Comparison of ENCODE assay signal across 23 mouse cellular contexts in genomic region chr19:55390323-55390722, GRCm38 (mm10).
A peak's percentile ranks its signal among the peaks of the same experiment; 100 is the strongest.
DNase-seq lines count a peak whose midpoint lies in the region; ATAC-seq and TF ChIP-seq lines count a peak whose summit lies in the region.
"Had no signal": no experiment of that assay in that cellular context is flagged by ENCODE, and none has a peak within 500 bp of the region (broad histone marks: within the 10 kb centered on the region; RNA-seq: fewer than 3 reads in every experiment).

No protein-coding gene starts in this region.

- no peak for ATAC-seq in embryonic facial prominence, embryonic 14.5 days (ENCODE audit: low read depth)
- peak; percentile 70; the same call in 1 of the 2 replicates for ATAC-seq in midbrain, embryonic 14.5 days (ENCODE audit: low FRiP score, low TSS enrichment)
- no peak for ATAC-seq in liver, postnatal 0 days
- ATAC-seq: CD4-positive, CD25-positive, alpha-beta regulatory T cell, adult 4 months; forebrain, embryonic 14.5 days had no signal

- H3K4me3 ChIP-seq in embryonic facial prominence, embryonic 14.5 days (ENCODE audit: low read depth, low read length): no peak overlapping the region
- H3K4me3 ChIP-seq in embryonic facial prominence, embryonic 10.5 days: no peak overlapping the region
- H3K4me3 ChIP-seq in midbrain, embryonic 10.5 days: no peak overlapping the region
- no peak overlapping the region for H3K4me3 ChIP-seq in midbrain, embryonic 14.5 days (replicated peaks; ENCODE audit: low read depth, low read length)
- no peak overlapping the region for H3K4me3 ChIP-seq in liver, postnatal 0 days (ENCODE audit: low read depth, low read length)
- H3K4me3 ChIP-seq: embryonic facial prominence, embryonic 15.5 days; erythroblast, embryonic 14.5 days; forebrain, embryonic 10.5 days; gastrocnemius, adult 2 months; heart, embryonic 13.5 days; hindbrain, embryonic 12.5 days had no signal

- no peak for DNase-seq in embryonic facial prominence, embryonic 14.5 days (ENCODE audit: low spot score)
- no peak for DNase-seq in embryonic facial prominence, embryonic 10.5 days (ENCODE audit: low spot score)
- DNase-seq in midbrain, embryonic 10.5 days (ENCODE audit: low spot score): no peak
- peak; percentile 74 for DNase-seq in midbrain, embryonic 14.5 days
- no peak for DNase-seq in liver, postnatal 0 days
- no peak for DNase-seq in kidney, adult 11 months
- DNase-seq in right cerebral cortex, adult 18-20 months: no peak
- DNase-seq: adrenal gland, postnatal 10 days; B cell, adult 2 months; cerebellum, adult 11-12 months; cerebellum, adult 9-11 months; cerebellum, postnatal 36 days; gastrocnemius, adult 2 months; gastrocnemius, postnatal 25 days; heart, postnatal 4 days had no signal

- H3K4me1 ChIP-seq in embryonic facial prominence, embryonic 14.5 days (ENCODE audit: control insufficient read depth, insufficient read depth, low read length): peaks cover 3% of the 10 kb centered on the region; the same call in 1 of the 2 replicates
- peaks cover 14% of the 10 kb centered on the region for H3K4me1 ChIP-seq in embryonic facial prominence, embryonic 10.5 days
- peaks cover 54% of the 10 kb centered on the region for H3K4me1 ChIP-seq in midbrain, embryonic 10.5 days
- peaks cover 6% of the 10 kb centered on the region; the same call in 1 of the 2 replicates for H3K4me1 ChIP-seq in midbrain, embryonic 14.5 days (ENCODE audit: control insufficient read depth, insufficient read depth, low read length)
- no peaks in the 10 kb centered on the region for H3K4me1 ChIP-seq in liver, postnatal 0 days (ENCODE audit: insufficient read depth)

- H3K4me2 ChIP-seq in embryonic facial prominence, embryonic 14.5 days (ENCODE audit: low read depth, low read length): 0 out of 2 replicates have a peak overlapping the region, but pooled peaks have one; percentile 23
- H3K4me2 ChIP-seq in midbrain, embryonic 14.5 days (ENCODE audit: low read length): peak overlapping the region; percentile 44
- no peak overlapping the region for H3K4me2 ChIP-seq in liver, postnatal 0 days (ENCODE audit: low read depth, low read length)
- H3K4me2 ChIP-seq: embryonic facial prominence, embryonic 15.5 days; heart, embryonic 13.5 days; hindbrain, embryonic 12.5 days had no signal

- no peaks in the 10 kb centered on the region for H3K27me3 ChIP-seq in embryonic facial prominence, embryonic 14.5 days (replicated peaks; ENCODE audit: control insufficient read depth, insufficient read depth, low read length)
- H3K27me3 ChIP-seq in embryonic facial prominence, embryonic 10.5 days (replicated peaks; ENCODE audit: low read depth, poor library complexity, severe bottlenecking): no peaks in the 10 kb centered on the region
- no peaks in the 10 kb centered on the region for H3K27me3 ChIP-seq in midbrain, embryonic 10.5 days (ENCODE audit: low read depth, poor library complexity, severe bottlenecking)
- no peaks in the 10 kb centered on the region for H3K27me3 ChIP-seq in midbrain, embryonic 14.5 days (ENCODE audit: control insufficient read depth, insufficient read depth, low read length)
- no peaks in the 10 kb centered on the region for H3K27me3 ChIP-seq in liver, postnatal 0 days (ENCODE audit: insufficient read depth, low read length)
- H3K27me3 ChIP-seq: embryonic facial prominence, embryonic 15.5 days; heart, embryonic 13.5 days; hindbrain, embryonic 12.5 days had no signal

- TF ChIP-seq CTCF in liver, postnatal 0 days (IDR thresholded peaks at IDR 0.05; ENCODE audit: low read depth): no peak

- no peaks in the 10 kb centered on the region for H3K9me3 ChIP-seq in embryonic facial prominence, embryonic 14.5 days (ENCODE audit: control insufficient read depth, low read length)
- H3K9me3 ChIP-seq in embryonic facial prominence, embryonic 10.5 days: no peaks in the 10 kb centered on the region
- no peaks in the 10 kb centered on the region for H3K9me3 ChIP-seq in midbrain, embryonic 10.5 days (replicated peaks)
- no peaks in the 10 kb centered on the region for H3K9me3 ChIP-seq in midbrain, embryonic 14.5 days (ENCODE audit: control insufficient read depth, low read length)
- H3K9me3 ChIP-seq in liver, postnatal 0 days (ENCODE audit: low read length): no peaks in the 10 kb centered on the region
- H3K9me3 ChIP-seq: embryonic facial prominence, embryonic 15.5 days; forebrain, embryonic 10.5 days; G1E; heart, embryonic 13.5 days; hindbrain, embryonic 12.5 days had no signal

- H3K9ac ChIP-seq in embryonic facial prominence, embryonic 14.5 days (ENCODE audit: low read depth, low read length): no peak overlapping the region
- peak overlapping the region; percentile 31; the same call in 1 of the 2 replicates for H3K9ac ChIP-seq in midbrain, embryonic 14.5 days (replicated peaks; ENCODE audit: low read length)
- no peak overlapping the region for H3K9ac ChIP-seq in liver, postnatal 0 days (replicated peaks)
- H3K9ac ChIP-seq: embryonic facial prominence, embryonic 15.5 days; heart, embryonic 13.5 days; hindbrain, embryonic 12.5 days had no signal

- H3K27ac ChIP-seq in embryonic facial prominence, embryonic 14.5 days (replicated peaks; ENCODE audit: low read depth, low read length): no peak overlapping the region
- H3K27ac ChIP-seq in embryonic facial prominence, embryonic 10.5 days (replicated peaks): no peak overlapping the region
- H3K27ac ChIP-seq in midbrain, embryonic 10.5 days (replicated peaks): peak overlapping the region; percentile 87
- H3K27ac ChIP-seq in midbrain, embryonic 14.5 days (replicated peaks; ENCODE audit: low read depth, low read length): peak overlapping the region; percentile 86
- H3K27ac ChIP-seq in liver, postnatal 0 days (ENCODE audit: low read depth): no peak overlapping the region
- H3K27ac ChIP-seq: embryonic facial prominence, embryonic 15.5 days; forebrain, embryonic 10.5 days; gastrocnemius, adult 2 months; heart, embryonic 13.5 days; hindbrain, embryonic 12.5 days had no signal

- WGBS in embryonic facial prominence, embryonic 14.5 days: 60% methylated on average over 11 of the region's 11 CpGs
- 75% methylated on average over 11 of the region's 11 CpGs for WGBS in embryonic facial prominence, embryonic 10.5 days
- WGBS in midbrain, embryonic 10.5 days: 70% methylated on average over 11 of the region's 11 CpGs
- WGBS in midbrain, embryonic 14.5 days: 44% methylated on average over 11 of the region's 11 CpGs
- WGBS in liver, postnatal 0 days (ENCODE audit: insufficient replicate concordance): 79% methylated on average over 11 of the region's 11 CpGs

- no peak for TF ChIP-seq EP300 in liver, postnatal 0 days (IDR thresholded peaks at IDR 0.05; ENCODE audit: low read depth)

- H3K36me3 ChIP-seq in embryonic facial prominence, embryonic 14.5 days (ENCODE audit: control insufficient read depth, insufficient read depth, low read length): no peaks in the 10 kb centered on the region
- no peaks in the 10 kb centered on the region for H3K36me3 ChIP-seq in embryonic facial prominence, embryonic 10.5 days (replicated peaks)
- peaks cover 5% of the 10 kb centered on the region; the same call in 1 of the 2 replicates for H3K36me3 ChIP-seq in midbrain, embryonic 10.5 days
- no peaks in the 10 kb centered on the region for H3K36me3 ChIP-seq in midbrain, embryonic 14.5 days (ENCODE audit: control insufficient read depth, insufficient read depth, low read length)
- H3K36me3 ChIP-seq in liver, postnatal 0 days (replicated peaks; ENCODE audit: insufficient read depth, low read length): no peaks in the 10 kb centered on the region
- H3K36me3 ChIP-seq: embryonic facial prominence, embryonic 15.5 days; forebrain, embryonic 10.5 days; heart, embryonic 13.5 days; hindbrain, embryonic 12.5 days had no signal

Comparison
In these comparisons a context has a peak if more than half of its experiments do, and no peak if none do; other contexts are left out.
1. H3K27ac ChIP-seq: peak in midbrain, embryonic 10.5 days (single experiment) and midbrain, embryonic 14.5 days (single experiment); none in embryonic facial prominence, embryonic 14.5 days (single experiment), embryonic facial prominence, embryonic 10.5 days (single experiment) and liver, postnatal 0 days (single experiment).